Mouse (Mus musculus) thymus, adult 2 months (tissue): Measurements from ENCODE around the gene Nsl1. TPM values are rescaled to one million over a fixed set of nuclear protein-coding genes. Genes with fewer than 3 reads are reported as not detected.

Experiments used
- DNase-seq: peaks from one replicate; pipeline ENCODE4 v3.0.0; 2021
- H3K27ac ChIP-seq: fragments of 200-500 bp; 2 replicates; pipeline ENCODE4 v1.5.1; 2012; ENCODE audit warnings: low read length, control low read depth; ENCODE audit not compliant: control insufficient read depth, insufficient read depth
- H3K27me3 ChIP-seq: fragments of 200-500 bp; 2 replicates; pipeline ENCODE4 v1.6.1; 2012; ENCODE audit warnings: mild to moderate bottlenecking, low read length, moderate library complexity, mixed read lengths; ENCODE audit not compliant: control insufficient read depth, insufficient read depth
- H3K36me3 ChIP-seq: fragments of 200-500 bp; 2 replicates; pipeline ENCODE4 v1.6.1; 2012; ENCODE audit warnings: mild to moderate bottlenecking, low read length, moderate library complexity; ENCODE audit not compliant: control insufficient read depth, insufficient read depth
- H3K4me1 ChIP-seq: fragments of 200-500 bp; replicated peaks from 2 replicates; pipeline ENCODE4 v1.6.1; 2012; ENCODE audit warnings: low read length; ENCODE audit not compliant: control insufficient read depth, insufficient read depth
- H3K4me3 ChIP-seq: fragments of 200-500 bp; 2 replicates; pipeline ENCODE4 v1.5.1; 2012; ENCODE audit warnings: mild to moderate bottlenecking, low read length, control low read depth, moderate library complexity; ENCODE audit not compliant: control insufficient read depth, insufficient read depth
- CTCF ChIP-seq: fragments of 200-500 bp; IDR thresholded peaks from 2 replicates; pipeline ENCODE4 v1.5.1; 2012; ENCODE audit warnings: mild to moderate bottlenecking, control low read depth, low read length, moderate library complexity, borderline replicate concordance; ENCODE audit not compliant: control insufficient read depth, poor library complexity, insufficient read depth; ENCODE audit errors: extremely low read depth
- POLR2A ChIP-seq: fragments of 200-500 bp; IDR thresholded peaks from 2 replicates; pipeline ENCODE4 v1.6.1; 2012; ENCODE audit warnings: mild to moderate bottlenecking, low read length, control low read depth, moderate library complexity; ENCODE audit not compliant: control insufficient read depth, poor library complexity, insufficient read depth; ENCODE audit errors: extremely low read depth
- WGBS: fragments of 180-500 bp; shearing (Covaris S2); methylation state at CpG from one replicate; pipeline ENCODE4 v1.1.7; 2018; 5-methylcytosine and 5-hydroxymethylcytosine counted together
- polyA plus RNA-seq: library from polyadenylated mRNA; depleted of rRNA; stranded (reverse); fragments of >200 nt; gene quantifications from 2 replicates; pipeline ENCODE4 v1.2.3, GENCODE M21; 2012

Nsl1 gene
- polyA plus RNA-seq, 1 experiment, result 8.1 TPM

GRCm38 (mm10) chr1:191099114-191099513, 36.3 kb downstream of the Nsl1 start:
- Histone ChIP-seq H3K27ac (no peak overlapping the region), H3K4me3 (no peak overlapping the region), H3K36me3 (no peaks in the 10 kb centered on the region), H3K27me3 (peaks cover 12% of the 10 kb centered on the region), H3K4me1 (peaks cover 7% of the 10 kb centered on the region)
- DNase-seq, result no peak
- 69% methylated on average over 5 of the region's 5 CpGs for WGBS
- no peak for TF ChIP-seq POLR2A
- no peak for TF ChIP-seq CTCF

- Histone ChIP-seq H3K27me3 (peaks cover 12% of the 10 kb centered on the region), H3K36me3 (no peaks in the 10 kb centered on the region), H3K4me3 (no peak overlapping the region), H3K27ac (no peak overlapping the region), H3K4me1 (peaks cover 7% of the 10 kb centered on the region)
- 79% methylated on average over 5 of the region's 5 CpGs for WGBS
- DNase-seq, result no peak
- TF ChIP-seq CTCF (no peak), POLR2A (no peak)
Measured at GRCm38 (mm10) chr1:191099772-191100291, 37.0 kb downstream of the Nsl1 start.

- no peak overlapping the region for H3K4me3 ChIP-seq
- peaks cover 11% of the 10 kb centered on the region for H3K27me3 ChIP-seq
- H3K4me1 ChIP-seq, result peaks cover 2% of the 10 kb centered on the region
- no peaks in the 10 kb centered on the region for H3K36me3 ChIP-seq
- WGBS, result 34% methylated on average over 15 of the region's 15 CpGs
- TF ChIP-seq POLR2A (no peak), CTCF (no peak)
- no peak for DNase-seq
- no peak overlapping the region for H3K27ac ChIP-seq
Measured at GRCm38 (mm10) chr1:191102730-191103370, 40.0 kb downstream of the Nsl1 start.

- no peaks in the 10 kb centered on the region for H3K36me3 ChIP-seq
- no peak for DNase-seq
- WGBS, result 95% methylated on average over 9 of the region's 9 CpGs
- no peaks in the 10 kb centered on the region for H3K27me3 ChIP-seq
- no peaks in the 10 kb centered on the region for H3K4me1 ChIP-seq
- H3K4me3 ChIP-seq, result no peak overlapping the region
- no peak overlapping the region for H3K27ac ChIP-seq
- TF ChIP-seq CTCF (no peak), POLR2A (no peak)
Measured at GRCm38 (mm10) chr1:191105246-191105645, 42.4 kb downstream of the Nsl1 start.

- TF ChIP-seq CTCF (no peak), POLR2A (no peak)
- H3K36me3 ChIP-seq, result no peaks in the 10 kb centered on the region
- WGBS, result 74% methylated on average over 10 of the region's 10 CpGs
Measured at GRCm38 (mm10) chr1:191107306-191107705, 44.5 kb downstream of the Nsl1 start.

GRCm38 (mm10) chr1:191109907-191110306, 47.1 kb downstream of the Nsl1 start:
- Histone ChIP-seq H3K4me3 (no peak overlapping the region), H3K27me3 (no peaks in the 10 kb centered on the region), H3K4me1 (peaks cover 9% of the 10 kb centered on the region), H3K27ac (no peak overlapping the region), H3K36me3 (no peaks in the 10 kb centered on the region)
- TF ChIP-seq POLR2A, result no peak
- TF ChIP-seq CTCF, result no peak
- WGBS, result 94% methylated on average over 9 of the region's 9 CpGs
- no peak for DNase-seq

More at GRCm38 (mm10) chr1:191107306-191107705, 44.5 kb downstream of the Nsl1 start:
- Histone ChIP-seq H3K27me3 (no peaks in the 10 kb centered on the region), H3K4me1 (peaks cover 9% of the 10 kb centered on the region), H3K4me3 (no peak overlapping the region), H3K27ac (no peak overlapping the region)
- no peak for DNase-seq

GRCm38 (mm10) chr1:191111146-191111545, 48.3 kb downstream of the Nsl1 start:
- Histone ChIP-seq H3K4me3 (no peak overlapping the region), H3K27ac (peak overlapping the region; percentile 29; the same call in 1 of the 2 replicates), H3K4me1 (peaks cover 9% of the 10 kb centered on the region), H3K27me3 (no peaks in the 10 kb centered on the region), H3K36me3 (no peaks in the 10 kb centered on the region)
- 14% methylated on average over 8 of the region's 8 CpGs for WGBS
- DNase-seq, result no peak
- TF ChIP-seq CTCF, result no peak
- no peak for TF ChIP-seq POLR2A
